Mouse (Mus musculus) intestine, embryonic 14.5 days (tissue): ENCODE results near the gene Dnah1. TPM values are rescaled to one million over a fixed set of nuclear protein-coding genes. Genes with fewer than 3 reads are reported as not detected.

ENCODE experiments used
- ATAC-seq: fragments of 200-750 bp; cut with Nextera tagmentation; replicated peaks from 2 replicates; pipeline ENCODE4 v1.8.0; 2017; ENCODE audit warnings: low read depth, moderate number of reproducible peaks, moderate TSS enrichment, moderate library complexity; ENCODE audit not compliant: low FRiP score, low TSS enrichment
- DNase-seq: peaks from one replicate; pipeline ENCODE4 v3.0.0-alpha.2; 2018; ENCODE audit warnings: low spot score
- H3K27ac ChIP-seq: fragments of 300-500 bp; sonication (generic); 2 replicates; pipeline ENCODE4 v1.5.1; 2014; ENCODE audit warnings: low read depth, mild to moderate bottlenecking, control low read depth
- H3K27me3 ChIP-seq: fragments of 300-500 bp; sonication (generic); replicated peaks from 2 replicates; pipeline ENCODE4 v1.6.1; 2014; ENCODE audit warnings: low read length, control low read depth; ENCODE audit not compliant: control insufficient read depth, insufficient read depth
- H3K36me3 ChIP-seq: fragments of 300-500 bp; sonication (generic); 2 replicates; pipeline ENCODE4 v1.6.1; 2014; ENCODE audit warnings: low read length, control low read depth; ENCODE audit not compliant: control insufficient read depth, insufficient read depth
- H3K4me1 ChIP-seq: fragments of 300-500 bp; sonication (generic); replicated peaks from 2 replicates; pipeline ENCODE4 v1.6.1; 2014; ENCODE audit warnings: low read length, control low read depth, mixed read lengths; ENCODE audit not compliant: control insufficient read depth, insufficient read depth
- H3K4me2 ChIP-seq: fragments of 300-500 bp; sonication (generic); 2 replicates; pipeline ENCODE4 v1.6.1; 2014; ENCODE audit warnings: low read length
- H3K4me3 ChIP-seq: fragments of 300-500 bp; sonication (generic); 2 replicates; pipeline ENCODE4 v1.5.1; 2014; ENCODE audit warnings: low read depth, low read length, control low read depth, mixed read lengths
- H3K9ac ChIP-seq: fragments of 300-500 bp; sonication (generic); 2 replicates; pipeline ENCODE4 v1.6.1; 2014; ENCODE audit warnings: mild to moderate bottlenecking, low read length
- H3K9me3 ChIP-seq: fragments of 300-500 bp; sonication (generic); 2 replicates; pipeline ENCODE4 v1.6.1; 2016; ENCODE audit warnings: low read length, control low read depth; ENCODE audit not compliant: control insufficient read depth
- WGBS: fragments of 180-500 bp; shearing (Covaris S2); extraction: QIAGEN DNeasy Blood & Tissue Kit; methylation state at CpG from one replicate; pipeline ENCODE4 v1.1.7; 2014; 5-methylcytosine and 5-hydroxymethylcytosine counted together
- polyA plus RNA-seq: library from polyadenylated mRNA; unstranded; fragments of >200 nt; fragmentation: Nextera tagmentation; extraction: Ambion mirVana; gene quantifications from 2 replicates; pipeline ENCODE4 v1.2.1, GENCODE M21; 2014

Dnah1 gene
- polyA plus RNA-seq, 1 experiment from 2014 or later, result 5.4 TPM

DNA sequence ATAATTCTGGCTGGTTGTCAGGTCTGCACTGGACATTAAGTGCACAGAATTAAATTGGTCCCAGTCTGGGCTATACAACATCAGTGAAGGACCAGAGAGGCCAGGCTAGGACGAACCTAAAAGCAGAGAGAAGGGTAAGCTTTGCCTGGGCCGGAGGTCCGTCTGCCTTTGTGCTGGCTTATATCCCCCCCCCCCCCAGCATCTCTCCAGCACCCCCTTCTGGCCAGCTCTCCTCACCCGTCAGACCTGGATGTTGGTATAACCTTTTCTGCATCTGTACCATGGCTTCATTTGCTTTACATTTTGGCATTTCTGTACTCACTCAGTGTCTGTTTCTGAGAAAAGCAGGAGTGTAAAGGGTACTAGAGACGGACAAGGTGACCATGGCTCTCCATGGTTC lies 1.9 kb upstream of the Dnah1 start:
- Histone ChIP-seq H3K4me2 (no peak overlapping the region), H3K27ac (no peak overlapping the region), H3K9ac (no peak overlapping the region), H3K4me3 (no peak overlapping the region), H3K9me3 (no peaks in the 10 kb centered on the region), H3K27me3 (no peaks in the 10 kb centered on the region), H3K36me3 (no peaks in the 10 kb centered on the region), H3K4me1 (no peaks in the 10 kb centered on the region)
- no peak for ATAC-seq
- 52% methylated on average over 5 of the region's 5 CpGs for WGBS
- DNase-seq, result peak; percentile 28

DNA sequence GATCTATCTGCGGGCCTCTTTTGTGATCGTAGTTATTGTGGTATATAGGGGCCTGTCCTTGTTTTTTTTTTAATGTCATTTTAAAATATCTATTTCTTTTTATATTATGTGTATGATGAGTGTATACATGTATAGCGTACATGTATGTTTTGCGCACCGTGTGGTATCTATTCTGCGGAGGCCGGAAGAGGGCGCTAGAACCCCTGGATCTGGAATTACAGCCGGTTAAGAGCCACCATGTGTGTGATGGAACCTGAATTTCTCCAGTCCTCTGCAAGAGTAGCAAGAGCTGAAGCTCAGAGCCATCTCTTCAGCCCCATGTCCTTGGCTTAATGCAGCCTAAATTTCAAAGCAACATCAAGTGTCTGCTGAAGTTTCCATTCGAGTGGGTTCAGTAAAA lies 1.2 kb upstream of the Dnah1 start:
- H3K9ac ChIP-seq, result no peak overlapping the region
- no peak overlapping the region for H3K4me3 ChIP-seq
- H3K36me3 ChIP-seq, result no peaks in the 10 kb centered on the region
- DNase-seq (no peak), ATAC-seq (no peak)
- no peak overlapping the region for H3K4me2 ChIP-seq
- no peaks in the 10 kb centered on the region for H3K27me3 ChIP-seq
- no peaks in the 10 kb centered on the region for H3K9me3 ChIP-seq
- WGBS, result 61% methylated on average over 10 of the region's 10 CpGs
- H3K4me1 ChIP-seq, result no peaks in the 10 kb centered on the region
- H3K27ac ChIP-seq, result no peak overlapping the region

DNA sequence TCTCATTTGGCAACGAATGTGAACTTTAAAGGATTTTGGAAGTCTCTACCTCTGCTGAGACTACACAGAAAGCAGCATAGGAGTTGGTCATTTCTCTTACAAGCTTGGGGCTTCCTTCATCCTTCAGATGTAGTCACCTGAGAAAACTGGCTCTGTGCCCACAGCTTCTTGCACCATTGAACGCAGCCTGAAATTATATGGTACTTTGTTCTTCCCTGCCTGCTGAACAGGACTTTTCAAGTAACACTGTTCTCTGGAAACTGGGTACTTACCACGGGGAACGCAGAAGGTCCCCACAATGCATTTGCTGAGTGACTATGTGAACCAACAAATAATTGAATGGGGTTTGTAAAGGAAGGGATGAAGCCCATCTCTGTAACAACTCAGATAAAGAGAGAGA lies 507 bp downstream of the Dnah1 start:
- Histone ChIP-seq H3K9me3 (no peaks in the 10 kb centered on the region), H3K4me3 (peak overlapping the region; percentile 32; the same call in 1 of the 2 replicates), H3K4me2 (peak overlapping the region; percentile 59), H3K36me3 (no peaks in the 10 kb centered on the region), H3K4me1 (no peaks in the 10 kb centered on the region), H3K27me3 (no peaks in the 10 kb centered on the region), H3K27ac (no peak overlapping the region), H3K9ac (no peak overlapping the region)
- 82% methylated on average over 4 of the region's 4 CpGs for WGBS
- DNase-seq (no peak), ATAC-seq (no peak)

DNA sequence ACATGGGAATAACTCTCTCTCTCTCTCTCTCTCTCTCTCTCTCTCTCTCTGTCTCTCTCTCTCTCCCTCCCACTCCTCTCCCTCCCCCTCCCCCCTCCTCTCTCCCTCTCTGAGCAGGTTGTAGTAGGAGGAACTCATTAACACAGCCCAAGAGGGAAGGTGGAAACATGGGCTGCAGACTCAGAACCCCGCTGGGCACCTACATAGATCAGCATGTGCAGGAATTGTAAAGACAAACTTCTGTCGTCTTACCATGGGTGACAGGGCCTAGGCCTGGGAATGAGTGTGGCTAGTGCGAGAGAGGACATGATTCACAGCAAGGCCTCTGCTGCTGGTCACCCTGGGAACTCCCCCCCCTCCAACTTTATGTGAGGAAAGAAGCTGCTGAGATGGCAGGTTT lies 1.5 kb downstream of the Dnah1 start:
- Histone ChIP-seq H3K4me2 (no peak overlapping the region), H3K36me3 (no peaks in the 10 kb centered on the region), H3K4me1 (no peaks in the 10 kb centered on the region), H3K9ac (no peak overlapping the region), H3K9me3 (no peaks in the 10 kb centered on the region), H3K27me3 (no peaks in the 10 kb centered on the region), H3K4me3 (no peak overlapping the region), H3K27ac (no peak overlapping the region)
- 85% methylated on average over 3 of the region's 3 CpGs for WGBS
- DNase-seq (no peak), ATAC-seq (no peak)

DNA sequence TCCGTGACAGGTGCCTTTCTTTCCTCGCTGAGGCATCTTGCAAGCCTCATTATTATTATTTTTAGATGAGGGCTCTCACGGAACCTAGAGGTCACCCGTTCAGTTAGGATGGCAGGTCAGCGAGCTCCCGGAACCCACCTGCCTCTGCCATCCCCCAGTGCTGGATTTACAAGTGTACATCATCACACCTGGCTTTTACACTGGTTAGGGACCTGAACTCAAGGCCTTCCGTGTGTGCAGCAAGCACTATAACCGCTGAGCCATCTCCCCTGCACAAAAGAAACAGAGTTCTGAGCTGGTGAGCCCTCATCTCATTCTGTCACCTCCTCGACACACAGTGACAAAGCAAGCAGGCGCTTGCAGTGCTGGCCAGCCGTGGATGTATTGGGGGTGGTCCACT lies 2.5 kb downstream of the Dnah1 start:
- Histone ChIP-seq H3K4me3 (no peak overlapping the region), H3K36me3 (no peaks in the 10 kb centered on the region), H3K9ac (no peak overlapping the region), H3K4me2 (no peak overlapping the region), H3K9me3 (no peaks in the 10 kb centered on the region), H3K4me1 (no peaks in the 10 kb centered on the region), H3K27me3 (no peaks in the 10 kb centered on the region), H3K27ac (no peak overlapping the region)
- no peak for DNase-seq
- 86% methylated on average over 11 of the region's 11 CpGs for WGBS
- no peak for ATAC-seq

DNA sequence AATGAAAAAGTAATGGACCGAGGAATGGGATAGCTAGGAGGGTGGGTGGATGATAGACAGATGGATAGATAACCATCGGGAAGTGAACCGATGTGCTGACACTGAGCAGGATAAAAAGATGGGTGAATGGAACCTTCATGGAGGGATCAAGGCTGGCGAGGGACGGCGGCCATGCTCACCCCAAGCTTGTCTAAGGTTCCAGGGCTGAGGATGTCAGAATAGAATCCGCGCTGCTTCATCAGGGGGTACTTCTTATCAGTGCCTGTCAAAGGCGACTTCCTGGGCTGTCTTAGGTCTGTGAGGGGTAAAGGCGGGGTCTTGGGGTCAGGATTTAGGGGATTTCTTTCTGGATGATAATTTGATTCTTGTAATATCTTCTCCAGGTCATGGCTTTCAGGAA lies 4.2 kb downstream of the Dnah1 start:
- H3K4me2 ChIP-seq, result no peak overlapping the region
- H3K4me3 ChIP-seq, result no peak overlapping the region
- H3K9ac ChIP-seq, result no peak overlapping the region
- H3K4me1 ChIP-seq, result no peaks in the 10 kb centered on the region
- no peaks in the 10 kb centered on the region for H3K27me3 ChIP-seq
- H3K9me3 ChIP-seq, result no peaks in the 10 kb centered on the region
- no peak overlapping the region for H3K27ac ChIP-seq
- no peak for DNase-seq
- WGBS, result 85% methylated on average over 10 of the region's 10 CpGs
- no peaks in the 10 kb centered on the region for H3K36me3 ChIP-seq
- no peak for ATAC-seq

DNA sequence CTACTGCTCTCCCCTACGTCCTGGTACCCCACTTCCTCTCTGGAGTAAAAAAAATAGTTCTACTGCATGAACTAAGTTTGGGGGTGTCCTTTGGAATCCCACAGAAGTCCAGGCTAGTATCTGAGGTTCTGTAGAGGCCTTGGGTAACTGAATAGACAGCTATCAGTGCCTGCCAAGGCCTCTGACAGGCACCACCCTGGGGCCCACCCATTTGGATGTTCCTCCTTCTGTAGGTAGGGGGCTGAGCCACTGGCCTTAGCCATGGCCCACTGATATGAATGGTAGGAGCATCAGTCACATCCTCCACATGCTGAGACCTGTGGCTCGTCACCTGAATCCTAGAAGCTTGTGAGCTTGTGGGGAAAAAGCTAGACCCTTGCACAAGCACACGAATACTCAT lies 5.9 kb downstream of the Dnah1 start:
- no peaks in the 10 kb centered on the region for H3K9me3 ChIP-seq
- no peak overlapping the region for H3K4me3 ChIP-seq
- no peak overlapping the region for H3K4me2 ChIP-seq
- DNase-seq (no peak), ATAC-seq (no peak)
- no peaks in the 10 kb centered on the region for H3K36me3 ChIP-seq
- 77% methylated on average over 3 of the region's 3 CpGs for WGBS
- H3K4me1 ChIP-seq, result no peaks in the 10 kb centered on the region
- H3K27ac ChIP-seq, result no peak overlapping the region
- no peak overlapping the region for H3K9ac ChIP-seq
- H3K27me3 ChIP-seq, result no peaks in the 10 kb centered on the region

DNA sequence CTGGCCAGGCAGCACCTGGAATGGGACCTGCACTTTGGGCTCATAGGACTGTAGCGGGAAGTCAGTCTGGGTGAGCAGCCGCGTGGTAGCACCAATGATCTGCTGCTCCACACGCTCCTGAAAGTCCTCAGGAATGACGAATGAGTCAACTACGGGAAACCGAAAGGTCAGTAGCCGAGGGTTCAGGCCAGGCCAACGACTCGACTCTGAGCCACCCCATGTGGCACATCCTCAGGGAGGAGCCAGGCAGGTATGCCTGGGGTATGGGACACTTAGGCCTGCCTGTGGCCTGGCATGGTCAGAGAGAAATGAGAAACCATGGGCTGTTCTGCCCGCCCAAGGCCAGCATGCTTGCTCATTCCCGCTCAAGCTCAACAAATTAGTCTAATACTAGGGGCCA lies 7.1 kb downstream of the Dnah1 start:
- no peak for ATAC-seq
- H3K27me3 ChIP-seq, result no peaks in the 10 kb centered on the region
- H3K4me2 ChIP-seq, result no peak overlapping the region
- no peaks in the 10 kb centered on the region for H3K9me3 ChIP-seq
- WGBS, result 59% methylated on average over 12 of the region's 12 CpGs
- H3K36me3 ChIP-seq, result no peaks in the 10 kb centered on the region
- H3K4me1 ChIP-seq, result no peaks in the 10 kb centered on the region
- H3K4me3 ChIP-seq, result no peak overlapping the region
- no peak for DNase-seq
- no peak overlapping the region for H3K27ac ChIP-seq
- no peak overlapping the region for H3K9ac ChIP-seq

DNA sequence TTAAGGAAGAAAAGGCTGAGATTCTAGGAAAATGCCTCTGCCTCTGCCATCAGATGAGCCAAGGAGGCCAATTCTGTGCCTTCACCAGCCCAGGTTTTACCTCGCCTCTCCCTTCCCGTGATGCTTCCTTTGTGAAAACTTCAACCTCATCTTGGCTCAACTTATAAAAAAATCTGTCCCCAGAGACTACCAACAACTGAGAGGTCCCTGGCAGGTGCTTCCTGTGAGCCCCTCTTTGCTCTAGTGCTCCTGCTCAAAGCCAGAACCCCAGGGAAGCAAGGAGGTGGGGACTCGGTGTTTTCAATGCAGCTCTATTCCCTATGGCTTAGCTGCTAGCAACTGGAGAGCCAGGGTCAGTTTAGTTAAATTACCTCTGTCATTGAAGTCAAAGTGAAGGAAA lies 10.5 kb downstream of the Dnah1 start:
- H3K4me2 ChIP-seq, result no peak overlapping the region
- ATAC-seq (no peak), DNase-seq (no peak)
- no peaks in the 10 kb centered on the region for H3K36me3 ChIP-seq
- no peak overlapping the region for H3K9ac ChIP-seq
- H3K4me3 ChIP-seq, result no peak overlapping the region
- H3K4me1 ChIP-seq, result no peaks in the 10 kb centered on the region
- no peak overlapping the region for H3K27ac ChIP-seq
- H3K27me3 ChIP-seq, result no peaks in the 10 kb centered on the region
- no peaks in the 10 kb centered on the region for H3K9me3 ChIP-seq
- 55% methylated on average over 3 of the region's 3 CpGs for WGBS
